Mouse (Mus musculus) hindbrain, postnatal 0 days (tissue): Measurements from ENCODE around the gene Zfp322a. TPM values are rescaled to one million over a fixed set of nuclear protein-coding genes. Genes with fewer than 3 reads are reported as not detected.
"Not testable (repeated sequence)": the region's sequence is repeated elsewhere in the genome, so short reads cannot be mapped to it uniquely, and the experiment has no call there.

Experiments used
- ATAC-seq: fragments of 200-750 bp; cut with Nextera tagmentation; 2 replicates; pipeline ENCODE4 v1.8.0; 2017; ENCODE audit warnings: mild to moderate bottlenecking, moderate TSS enrichment, moderate library complexity
- DNase-seq: peaks from one replicate; pipeline ENCODE4 v3.0.0-alpha.2; 2015; ENCODE audit warnings: low spot score
- H3K27ac ChIP-seq: fragments of 300-500 bp; sonication (generic); 2 replicates; pipeline ENCODE4 v1.5.1; 2014; ENCODE audit warnings: mild to moderate bottlenecking
- H3K27me3 ChIP-seq: fragments of 300-500 bp; sonication (generic); 2 replicates; pipeline ENCODE4 v1.6.1; 2014; ENCODE audit warnings: low read length, mixed read lengths; ENCODE audit not compliant: insufficient read depth
- H3K36me3 ChIP-seq: fragments of 300-500 bp; sonication (generic); 2 replicates; pipeline ENCODE4 v1.6.1; 2014; ENCODE audit warnings: low read length, mixed read lengths; ENCODE audit not compliant: insufficient read depth
- H3K4me1 ChIP-seq: fragments of 300-500 bp; sonication (generic); 2 replicates; pipeline ENCODE4 v1.6.1; 2014; ENCODE audit warnings: antibody characterized with exemption, low read length, mixed read lengths; ENCODE audit not compliant: insufficient read depth
- H3K4me2 ChIP-seq: fragments of 300-500 bp; sonication (generic); 2 replicates; pipeline ENCODE4 v1.6.1; 2014; ENCODE audit warnings: low read depth, mild to moderate bottlenecking, low read length, moderate library complexity, mixed read lengths
- H3K4me3 ChIP-seq: fragments of 300-500 bp; sonication (generic); 2 replicates; pipeline ENCODE4 v1.5.1; 2014; ENCODE audit warnings: low read length
- H3K9ac ChIP-seq: fragments of 300-500 bp; sonication (generic); replicated peaks from 2 replicates; pipeline ENCODE4 v1.6.1; 2014; ENCODE audit warnings: mild to moderate bottlenecking, low read length, moderate library complexity, mixed read lengths
- H3K9me3 ChIP-seq: fragments of 300-500 bp; sonication (generic); 2 replicates; pipeline ENCODE4 v1.6.1; 2016; ENCODE audit warnings: low read length, mixed read lengths
- CTCF ChIP-seq: IDR thresholded peaks from 2 replicates; pipeline ENCODE4 v1.5.1; 2016; ENCODE audit warnings: antibody characterized with exemption, control low read depth, low read depth
- WGBS: fragments of 180-500 bp; shearing (Covaris S2); extraction: QIAGEN DNeasy Blood & Tissue Kit; methylation state at CpG from one replicate; pipeline ENCODE4 v1.1.7; 2014; 5-methylcytosine and 5-hydroxymethylcytosine counted together
- polyA plus RNA-seq: library from polyadenylated mRNA; unstranded; fragments of >200 nt; fragmentation: Nextera tagmentation; extraction: Ambion mirVana; gene quantifications from 2 replicates; pipeline ENCODE4 v1.2.1, GENCODE M21; 2015
- total RNA-seq: library from RNA; depleted of rRNA; stranded (reverse); fragments of >200 nt; gene quantifications from 2 replicates; pipeline ENCODE4 v1.2.3, GENCODE M21; 2014; rRNA removed

The Zfp322a gene
- total and polyA plus RNA-seq, 2 experiments from 2014 or later: 15.7 to 30.0 TPM

- Histone ChIP-seq H3K4me1 (peaks cover 4% of the 10 kb centered on the region; the same call in 1 of the 2 replicates), H3K36me3 (no peaks in the 10 kb centered on the region), H3K9me3 (no peaks in the 10 kb centered on the region), H3K27me3 (peaks cover 41% of the 10 kb centered on the region; the same call in 1 of the 2 replicates), H3K9ac (no peak overlapping the region), H3K27ac (no peak overlapping the region), H3K4me2 (peak overlapping the region; percentile 69), H3K4me3 (peak overlapping the region; percentile 42)
- TF ChIP-seq CTCF: no peak
- ATAC-seq (0 out of 2 replicates have a peak, but pooled peaks have one; percentile 35), DNase-seq (peak; percentile 30)
- 1% methylated on average over 42 of the region's 42 CpGs for WGBS
These were observed 55.9 kb downstream of the Zfp322a start for GRCm38 (mm10) chr13:23312909-23313669.

DNA sequence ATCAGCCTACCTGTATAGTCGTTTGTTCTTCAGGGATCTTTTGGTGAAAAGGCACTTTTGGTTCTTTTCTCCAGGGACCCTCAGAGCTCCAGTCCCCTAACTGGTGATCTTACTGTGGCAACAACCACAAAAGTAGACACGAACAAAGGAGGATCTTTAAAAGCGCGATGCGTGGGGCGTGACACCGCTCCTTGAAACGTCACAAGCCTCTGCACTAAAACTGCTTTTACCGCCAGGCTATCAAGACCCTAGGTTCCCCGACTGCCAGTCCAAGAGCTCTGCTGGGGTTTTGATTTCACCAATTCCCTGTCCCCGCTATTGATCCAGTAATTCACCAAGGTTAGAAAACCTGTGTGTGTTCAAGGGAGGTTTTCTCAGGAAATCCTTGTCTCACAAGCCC is 59.0 kb downstream of the Zfp322a start:
- ATAC-seq (no peak), DNase-seq (no peak)
- no peaks in the 10 kb centered on the region for H3K36me3 ChIP-seq
- no peak overlapping the region for H3K27ac ChIP-seq
- TF ChIP-seq CTCF: no peak
- peaks cover 4% of the 10 kb centered on the region; the same call in 1 of the 2 replicates for H3K4me1 ChIP-seq
- H3K4me2 ChIP-seq: peak overlapping the region; percentile 60
- H3K9me3 ChIP-seq: no peaks in the 10 kb centered on the region
- WGBS: 6% methylated on average over 11 of the region's 11 CpGs
- H3K27me3 ChIP-seq: peaks cover 50% of the 10 kb centered on the region
- H3K9ac ChIP-seq: no peak overlapping the region
- H3K4me3 ChIP-seq: peak overlapping the region; percentile 28

- no peak for ATAC-seq
- WGBS: 2% methylated on average over 28 of the region's 28 CpGs
These were observed 59.5 kb downstream of the Zfp322a start for GRCm38 (mm10) chr13:23309495-23310011.

DNA sequence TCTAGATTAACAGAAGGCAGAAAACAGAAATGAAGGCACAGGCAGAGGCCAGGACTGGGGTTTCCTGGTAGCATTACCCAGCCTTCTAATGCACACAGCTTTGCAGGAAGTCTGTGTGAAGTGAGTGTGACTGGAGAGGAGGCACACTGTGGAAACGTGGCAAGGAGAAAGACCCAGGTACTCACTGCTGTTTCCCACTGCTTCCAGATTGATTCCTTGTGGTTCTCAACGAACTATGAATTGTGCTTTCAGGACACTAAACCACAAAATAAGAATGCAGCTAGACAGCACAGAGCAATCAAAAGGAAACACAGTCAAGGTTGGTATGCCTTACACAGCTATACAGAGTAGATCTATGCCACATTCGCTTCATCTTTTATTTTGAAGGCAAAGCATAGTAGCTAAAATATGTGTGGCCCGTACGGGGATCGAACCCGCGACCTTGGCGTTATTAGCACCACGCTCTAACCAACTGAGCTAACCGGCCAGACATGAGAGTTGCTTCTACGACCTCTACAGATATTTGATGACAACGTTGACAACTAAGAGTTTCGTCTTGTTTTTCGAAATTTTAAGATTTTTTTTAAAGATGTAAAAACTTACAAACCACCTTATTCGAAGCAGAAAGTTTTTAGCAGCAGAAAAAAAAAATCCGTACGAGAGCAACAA is 60.2 kb downstream of the Zfp322a start:
- 6% methylated on average over 18 of the region's 18 CpGs for WGBS
- H3K9me3 ChIP-seq, DNase-seq, H3K36me3 ChIP-seq, H3K9ac ChIP-seq, H3K27ac ChIP-seq, H3K4me1 ChIP-seq, ATAC-seq: not testable (repeated sequence)
- H3K4me2 ChIP-seq: peak overlapping the region; percentile 60
- H3K4me3 ChIP-seq: peak overlapping the region; percentile 28; the same call in 1 of the 2 replicates
- H3K27me3 ChIP-seq: peaks cover 39% of the 10 kb centered on the region

More at GRCm38 (mm10) chr13:23309495-23310011, 59.5 kb downstream of the Zfp322a start:
- peak; percentile 10 for DNase-seq
- Histone ChIP-seq H3K4me2 (peak overlapping the region; percentile 60), H3K27ac (no peak overlapping the region), H3K27me3 (peaks cover 47% of the 10 kb centered on the region), H3K9me3 (no peaks in the 10 kb centered on the region), H3K4me3 (peak overlapping the region; percentile 28), H3K36me3 (no peaks in the 10 kb centered on the region), H3K4me1 (peaks cover 4% of the 10 kb centered on the region; the same call in 1 of the 2 replicates), H3K9ac (no peak overlapping the region)
- TF ChIP-seq CTCF: no peak

GRCm38 (mm10) chr13:23307069-23307814 is 61.8 kb downstream of the Zfp322a start:
- peaks cover 28% of the 10 kb centered on the region for H3K27me3 ChIP-seq
- H3K27ac ChIP-seq: no peak overlapping the region
- 2% methylated on average over 24 of the region's 24 CpGs for WGBS
- 0 out of 2 replicates have a peak overlapping the region, but pooled peaks have one; percentile 17 for H3K9ac ChIP-seq
- DNase-seq (peak; percentile 56), ATAC-seq (peak; percentile 45; the same call in 1 of the 2 replicates)
- H3K36me3 ChIP-seq: no peaks in the 10 kb centered on the region
- peak; percentile 28 for TF ChIP-seq CTCF
- H3K9me3 ChIP-seq: no peaks in the 10 kb centered on the region
- peak overlapping the region; percentile 53 for H3K4me2 ChIP-seq
- H3K4me1 ChIP-seq: no peaks in the 10 kb centered on the region
- H3K4me3 ChIP-seq: peak overlapping the region; percentile 37

GRCm38 (mm10) chr13:23306707-23307068 is 62.3 kb downstream of the Zfp322a start:
- DNase-seq: no peak
- peaks cover 28% of the 10 kb centered on the region for H3K27me3 ChIP-seq
- ATAC-seq: 0 out of 2 replicates have a peak, but pooled peaks have one; percentile 40

More at GRCm38 (mm10) chr13:23306707-23307068, 62.3 kb downstream of the Zfp322a start:
- TF ChIP-seq CTCF: no peak
- no peak overlapping the region for H3K27ac ChIP-seq
- H3K9me3 ChIP-seq: no peaks in the 10 kb centered on the region
- H3K4me3 ChIP-seq: peak overlapping the region; percentile 37
- peak overlapping the region; percentile 53 for H3K4me2 ChIP-seq
- no peaks in the 10 kb centered on the region for H3K4me1 ChIP-seq
- WGBS: 16% methylated on average over 10 of the region's 10 CpGs
- 0 out of 2 replicates have a peak overlapping the region, but pooled peaks have one; percentile 17 for H3K9ac ChIP-seq
- no peaks in the 10 kb centered on the region for H3K36me3 ChIP-seq

Other genes starting within 250 kb of the Zfp322a start
- not detected in 2 replicates for gene Vmn1r218, start 236.1 kb downstream of the Zfp322a start, total RNA-seq
- gene Vmn1r218, start 236.1 kb downstream of the Zfp322a start, polyA plus RNA-seq: not detected in 2 replicates
- gene Vmn1r219, start 209.9 kb downstream of the Zfp322a start, total RNA-seq: not detected in 2 replicates
- gene Vmn1r219, start 209.9 kb downstream of the Zfp322a start, polyA plus RNA-seq: not detected in 2 replicates
- gene Vmn1r220, start 181.2 kb downstream of the Zfp322a start, total RNA-seq: not detected in 2 replicates
- not detected in 2 replicates for gene Vmn1r220, start 181.2 kb downstream of the Zfp322a start, polyA plus RNA-seq
- gene Vmn1r221, start 155.1 kb downstream of the Zfp322a start, total RNA-seq: not detected in 2 replicates
- not detected in 2 replicates for gene Vmn1r221, start 155.1 kb downstream of the Zfp322a start, polyA plus RNA-seq
- gene Vmn1r222, start 133.3 kb downstream of the Zfp322a start, total RNA-seq: not detected in 2 replicates
- gene Vmn1r222, start 133.3 kb downstream of the Zfp322a start, polyA plus RNA-seq: not detected in 2 replicates
- not detected in 2 replicates for gene Vmn1r223, start 122.1 kb downstream of the Zfp322a start, total RNA-seq
- gene Vmn1r223, start 122.1 kb downstream of the Zfp322a start, polyA plus RNA-seq: not detected in 2 replicates
- gene Abt1, start 54.7 kb upstream of the Zfp322a start, total RNA-seq: 5.0 and 5.5 TPM in 2 replicates
- gene Abt1, start 54.7 kb upstream of the Zfp322a start, polyA plus RNA-seq: 7.2 and 7.6 TPM in 2 replicates
- 0.40 and 0.89 TPM in 2 replicates for gene Btn1a1, start 96.7 kb upstream of the Zfp322a start, total RNA-seq
- 0.15 and 0.24 TPM in 2 replicates for gene Btn1a1, start 96.7 kb upstream of the Zfp322a start, polyA plus RNA-seq
- gene Btn2a2, start 119.6 kb upstream of the Zfp322a start, total RNA-seq: not detected in 2 replicates
- 0.11 TPM in 1 of 2 replicates, not detected in the other for gene Btn2a2, start 119.6 kb upstream of the Zfp322a start, polyA plus RNA-seq
- gene Hist1h4h, start 161.8 kb upstream of the Zfp322a start, total RNA-seq: 2,417 and 3,828 TPM in 2 replicates
- 4.2 and 5.5 TPM in 2 replicates for gene Hist1h4h, start 161.8 kb upstream of the Zfp322a start, polyA plus RNA-seq
- 415 and 567 TPM in 2 replicates for gene Hist1h2af, start 164.7 kb upstream of the Zfp322a start, total RNA-seq
- gene Hist1h2af, start 164.7 kb upstream of the Zfp322a start, polyA plus RNA-seq: 3.3 and 7.9 TPM in 2 replicates
- 544 and 673 TPM in 2 replicates for gene Hist1h3g, start 166.2 kb upstream of the Zfp322a start, total RNA-seq
- gene Hist1h3g, start 166.2 kb upstream of the Zfp322a start, polyA plus RNA-seq: 1.4 and 2.2 TPM in 2 replicates
- gene Hist1h2bh, start 174.2 kb upstream of the Zfp322a start, total RNA-seq: 65.9 and 103 TPM in 2 replicates
- gene Hist1h2bh, start 174.2 kb upstream of the Zfp322a start, polyA plus RNA-seq: 0.13 and 0.35 TPM in 2 replicates
- 466 and 603 TPM in 2 replicates for gene Hist1h3f, start 174.8 kb upstream of the Zfp322a start, total RNA-seq
- 0.16 and 0.54 TPM in 2 replicates for gene Hist1h3f, start 174.8 kb upstream of the Zfp322a start, polyA plus RNA-seq
- gene Hist1h4f, start 182.4 kb upstream of the Zfp322a start, total RNA-seq: 1,844 and 2,344 TPM in 2 replicates
- gene Hist1h4f, start 182.4 kb upstream of the Zfp322a start, polyA plus RNA-seq: 0.89 TPM in 1 of 2 replicates, not detected in the other
- 49.4 and 53.4 TPM in 2 replicates for gene Hist1h1d, start 184.1 kb upstream of the Zfp322a start, total RNA-seq
- gene Hist1h1d, start 184.1 kb upstream of the Zfp322a start, polyA plus RNA-seq: 0.18 and 0.25 TPM in 2 replicates
- 528 and 734 TPM in 2 replicates for gene Hist1h3e, start 193.2 kb upstream of the Zfp322a start, total RNA-seq
- 1.3 and 2.8 TPM in 2 replicates for gene Hist1h3e, start 193.2 kb upstream of the Zfp322a start, polyA plus RNA-seq
- 221 and 249 TPM in 2 replicates for gene Hist1h2ae, start 202.0 kb upstream of the Zfp322a start, total RNA-seq
- 12.2 and 13.8 TPM in 2 replicates for gene Hist1h2ae, start 202.0 kb upstream of the Zfp322a start, polyA plus RNA-seq
- 1,151 and 1,635 TPM in 2 replicates for gene Hist1h2bg, start 202.2 kb upstream of the Zfp322a start, total RNA-seq
- gene Hist1h2bg, start 202.2 kb upstream of the Zfp322a start, polyA plus RNA-seq: 2.6 and 5.2 TPM in 2 replicates
- gene Hist1h2bf, start 205.0 kb upstream of the Zfp322a start, total RNA-seq: 695 and 1,354 TPM in 2 replicates
- gene Hist1h2bf, start 205.0 kb upstream of the Zfp322a start, polyA plus RNA-seq: 1.3 and 2.4 TPM in 2 replicates
- gene Hist1h2ad, start 205.2 kb upstream of the Zfp322a start, total RNA-seq: 636 and 885 TPM in 2 replicates
- gene Hist1h2ad, start 205.2 kb upstream of the Zfp322a start, polyA plus RNA-seq: 0.69 TPM in 1 of 2 replicates, not detected in the other
- 173 and 207 TPM in 2 replicates for gene Hist1h3d, start 206.6 kb upstream of the Zfp322a start, total RNA-seq
- gene Hist1h3d, start 206.6 kb upstream of the Zfp322a start, polyA plus RNA-seq: 0.96 and 1.4 TPM in 2 replicates
- gene Hist1h4d, start 212.4 kb upstream of the Zfp322a start, total RNA-seq: 1,614 and 2,187 TPM in 2 replicates
- gene Hist1h4d, start 212.4 kb upstream of the Zfp322a start, polyA plus RNA-seq: 36.9 and 39.6 TPM in 2 replicates